Mouse (Mus musculus): ENCODE measurements at regions not wholly inside any gene's neighbourhood (a gene's known extent, or its start where the extent isn't known, plus 50 kb on each side); places are given as distances from the start of the nearest gene placed in this dataset.

GRCm38 (mm10) chr2:63875101-63875500 is 222.7 kb downstream of the Fign start:
- ATAC-seq (ENCODE audit: low FRiP score, low read depth) (no peak), DNase-seq (ENCODE audit: low spot score) (no peak)
- Histone ChIP-seq H3K4me3 (replicated peaks; ENCODE audit: low read length) (no peak overlapping the region), H3K36me3 (ENCODE audit: control insufficient read depth, insufficient read depth, low read length) (no peaks in the 10 kb centered on the region), H3K4me2 (replicated peaks; ENCODE audit: low read depth, low read length, severe bottlenecking) (no peak overlapping the region), H3K27me3 (ENCODE audit: control insufficient read depth, insufficient read depth, low read length) (0 out of 2 replicates have a peak, but pooled peaks cover under 1% of the 10 kb centered on the region), H3K4me1 (ENCODE audit: control insufficient read depth, insufficient read depth, low read length) (peaks cover 6% of the 10 kb centered on the region), H3K27ac (replicated peaks; ENCODE audit: low read depth, low read length) (no peak overlapping the region), H3K9ac (ENCODE audit: low read depth, low read length, severe bottlenecking) (no peak overlapping the region), H3K9me3 (ENCODE audit: control insufficient read depth, low read length) (no peaks in the 10 kb centered on the region)
- no peak for TF ChIP-seq POLR2A (IDR thresholded peaks at IDR 0.05; ENCODE audit: borderline replicate concordance, extremely low read depth, insufficient read depth, insufficient read length)
- WGBS = 34% methylated on average over 4 of the region's 4 CpGs

GRCm38 (mm10) chr2:63866524-63866923 is 231.3 kb downstream of the Fign start:
- ATAC-seq (ENCODE audit: low FRiP score, low read depth) (no peak), DNase-seq (ENCODE audit: low spot score) (no peak)
- peaks cover 2% of the 10 kb centered on the region; the same call in 1 of the 2 replicates for H3K4me1 ChIP-seq (ENCODE audit: control insufficient read depth, insufficient read depth, low read length)
- H3K9ac ChIP-seq (ENCODE audit: low read depth, low read length, severe bottlenecking) = no peak overlapping the region
- H3K9me3 ChIP-seq (ENCODE audit: control insufficient read depth, low read length) = no peaks in the 10 kb centered on the region
- H3K4me2 ChIP-seq (replicated peaks; ENCODE audit: low read depth, low read length, severe bottlenecking) = no peak overlapping the region
- no peak for TF ChIP-seq POLR2A (IDR thresholded peaks at IDR 0.05; ENCODE audit: borderline replicate concordance, extremely low read depth, insufficient read depth, insufficient read length)
- no peak overlapping the region for H3K4me3 ChIP-seq (replicated peaks; ENCODE audit: low read length)
- no peak overlapping the region for H3K27ac ChIP-seq (replicated peaks; ENCODE audit: low read depth, low read length)
- 13% methylated on average over 8 of the region's 8 CpGs for WGBS
- no peaks in the 10 kb centered on the region for H3K36me3 ChIP-seq (ENCODE audit: control insufficient read depth, insufficient read depth, low read length)
- 0 out of 2 replicates have a peak, but pooled peaks cover 7% of the 10 kb centered on the region for H3K27me3 ChIP-seq (ENCODE audit: control insufficient read depth, insufficient read depth, low read length)

DNA sequence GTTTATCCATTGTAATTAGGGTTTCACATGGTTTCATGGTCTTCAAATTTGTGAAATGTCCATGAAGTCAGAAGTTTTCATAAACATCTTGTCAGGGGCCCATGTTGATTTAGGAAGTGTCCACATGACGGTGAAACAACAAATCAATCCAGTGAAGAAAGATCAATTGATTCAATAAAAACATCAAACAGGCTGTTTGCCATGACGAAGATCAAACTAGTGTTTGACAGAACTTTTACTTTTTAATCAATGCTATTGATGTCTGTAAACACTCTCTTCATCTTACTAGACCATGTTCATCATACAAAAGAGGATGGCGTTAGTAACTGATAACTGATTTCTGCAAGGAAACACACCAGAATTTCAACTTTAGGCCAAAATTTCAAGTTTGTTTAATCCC is 236.0 kb downstream of the Fign start:
- DNase-seq (ENCODE audit: low spot score) (no peak), ATAC-seq (ENCODE audit: low FRiP score, low read depth) (no peak)
- Histone ChIP-seq H3K27ac (replicated peaks; ENCODE audit: low read depth, low read length) (no peak overlapping the region), H3K9ac (ENCODE audit: low read depth, low read length, severe bottlenecking) (no peak overlapping the region), H3K9me3 (ENCODE audit: control insufficient read depth, low read length) (no peaks in the 10 kb centered on the region), H3K36me3 (ENCODE audit: control insufficient read depth, insufficient read depth, low read length) (no peaks in the 10 kb centered on the region), H3K4me2 (replicated peaks; ENCODE audit: low read depth, low read length, severe bottlenecking) (no peak overlapping the region), H3K27me3 (ENCODE audit: control insufficient read depth, insufficient read depth, low read length) (no peaks in the 10 kb centered on the region), H3K4me1 (ENCODE audit: control insufficient read depth, insufficient read depth, low read length) (peaks cover 3% of the 10 kb centered on the region), H3K4me3 (replicated peaks; ENCODE audit: low read length) (no peak overlapping the region)
- TF ChIP-seq POLR2A (IDR thresholded peaks at IDR 0.05; ENCODE audit: borderline replicate concordance, extremely low read depth, insufficient read depth, insufficient read length) = no peak
- 78% methylated on average over 3 of the region's 3 CpGs for WGBS

GRCm38 (mm10) chr2:63856462-63857054 is 241.3 kb downstream of the Fign start:
- Histone ChIP-seq H3K9me3 (ENCODE audit: control insufficient read depth, low read length) (no peaks in the 10 kb centered on the region), H3K27ac (replicated peaks; ENCODE audit: low read depth, low read length) (no peak overlapping the region), H3K4me3 (replicated peaks; ENCODE audit: low read length) (no peak overlapping the region), H3K9ac (ENCODE audit: low read depth, low read length, severe bottlenecking) (no peak overlapping the region), H3K4me1 (ENCODE audit: control insufficient read depth, insufficient read depth, low read length) (peaks cover 13% of the 10 kb centered on the region), H3K27me3 (ENCODE audit: control insufficient read depth, insufficient read depth, low read length) (no peaks in the 10 kb centered on the region), H3K4me2 (replicated peaks; ENCODE audit: low read depth, low read length, severe bottlenecking) (no peak overlapping the region; the same call in 1 of the 2 replicates), H3K36me3 (ENCODE audit: control insufficient read depth, insufficient read depth, low read length) (no peaks in the 10 kb centered on the region)
- DNase-seq (ENCODE audit: low spot score) (no peak), ATAC-seq (ENCODE audit: low FRiP score, low read depth) (no peak)
- TF ChIP-seq POLR2A (IDR thresholded peaks at IDR 0.05; ENCODE audit: borderline replicate concordance, extremely low read depth, insufficient read depth, insufficient read length) = no peak
- 12% methylated on average over 11 of the region's 11 CpGs for WGBS

DNA sequence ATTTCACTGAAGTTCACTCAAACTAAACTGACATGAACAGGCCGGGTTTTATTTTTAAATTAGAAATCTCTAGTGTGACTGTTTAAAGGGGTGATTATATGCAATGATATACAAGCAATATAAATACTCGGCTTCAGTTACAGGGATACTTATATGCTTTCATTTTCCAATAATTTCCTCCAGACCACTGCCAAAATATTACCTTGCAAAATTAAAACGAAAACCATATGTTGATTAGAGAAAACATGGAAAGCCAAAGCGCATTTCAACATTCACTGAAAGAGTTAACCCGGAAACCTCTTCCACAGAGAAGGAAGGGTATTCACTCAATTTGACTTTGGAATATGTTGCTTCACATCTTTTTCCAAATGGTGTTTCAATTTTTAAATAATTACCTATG is 242.4 kb downstream of the Fign start:
- no peaks in the 10 kb centered on the region for H3K9me3 ChIP-seq (ENCODE audit: control insufficient read depth, low read length)

More for the DNA sequence above, 242.4 kb downstream of the Fign start:
- no peaks in the 10 kb centered on the region for H3K36me3 ChIP-seq (ENCODE audit: control insufficient read depth, insufficient read depth, low read length)
- no peak for TF ChIP-seq POLR2A (IDR thresholded peaks at IDR 0.05; ENCODE audit: borderline replicate concordance, extremely low read depth, insufficient read depth, insufficient read length)
- no peak overlapping the region for H3K4me2 ChIP-seq (replicated peaks; ENCODE audit: low read depth, low read length, severe bottlenecking)
- 33% methylated on average over 5 of the region's 5 CpGs for WGBS
- H3K27me3 ChIP-seq (ENCODE audit: control insufficient read depth, insufficient read depth, low read length) = no peaks in the 10 kb centered on the region
- DNase-seq (ENCODE audit: low spot score) (no peak), ATAC-seq (ENCODE audit: low FRiP score, low read depth) (no peak)
- no peak overlapping the region for H3K9ac ChIP-seq (ENCODE audit: low read depth, low read length, severe bottlenecking)
- H3K4me1 ChIP-seq (ENCODE audit: control insufficient read depth, insufficient read depth, low read length) = peaks cover 13% of the 10 kb centered on the region
- H3K27ac ChIP-seq (replicated peaks; ENCODE audit: low read depth, low read length) = no peak overlapping the region
- H3K4me3 ChIP-seq (replicated peaks; ENCODE audit: low read length) = no peak overlapping the region
